Mouse (Mus musculus) hindbrain, embryonic 16.5 days (tissue): Measurements from ENCODE around the gene Eva1a. TPM values are rescaled to one million over a fixed set of nuclear protein-coding genes. Genes with fewer than 3 reads are reported as not detected.

Experiments used
- ATAC-seq: fragments of 200-750 bp; cut with Nextera tagmentation; 2 replicates; pipeline ENCODE4 v1.8.0; 2017; ENCODE audit warnings: moderate TSS enrichment, moderate library complexity
- H3K27ac ChIP-seq: fragments of 300-500 bp; sonication (generic); 2 replicates; pipeline ENCODE4 v1.5.1; 2014; ENCODE audit warnings: low read depth, mild to moderate bottlenecking, control low read depth, low read length, moderate library complexity
- H3K27me3 ChIP-seq: fragments of 300-500 bp; sonication (generic); replicated peaks from 2 replicates; pipeline ENCODE4 v1.6.1; 2014; ENCODE audit warnings: low read length; ENCODE audit not compliant: control insufficient read depth, insufficient read depth
- H3K36me3 ChIP-seq: fragments of 300-500 bp; sonication (generic); 2 replicates; pipeline ENCODE4 v1.6.1; 2014; ENCODE audit warnings: mild to moderate bottlenecking, low read length, moderate library complexity, mixed read lengths; ENCODE audit not compliant: control insufficient read depth, insufficient read depth
- H3K4me1 ChIP-seq: fragments of 300-500 bp; sonication (generic); 2 replicates; pipeline ENCODE4 v1.6.1; 2014; ENCODE audit warnings: low read depth, low read length; ENCODE audit not compliant: control insufficient read depth, insufficient read depth
- H3K4me2 ChIP-seq: fragments of 300-500 bp; sonication (generic); 2 replicates; pipeline ENCODE4 v1.6.1; 2014; ENCODE audit warnings: mild to moderate bottlenecking, low read length, control low read depth, moderate library complexity
- H3K4me3 ChIP-seq: fragments of 300-500 bp; sonication (generic); 2 replicates; pipeline ENCODE4 v1.5.1; 2014; ENCODE audit warnings: mild to moderate bottlenecking, low read length, control low read depth, moderate library complexity
- H3K9ac ChIP-seq: fragments of 300-500 bp; sonication (generic); 2 replicates; pipeline ENCODE4 v1.6.1; 2014; ENCODE audit warnings: low read depth, mild to moderate bottlenecking, control low read depth, low read length, moderate library complexity
- H3K9me3 ChIP-seq: fragments of 300-500 bp; sonication (generic); 2 replicates; pipeline ENCODE4 v1.6.1; 2014; ENCODE audit warnings: mild to moderate bottlenecking, low read length, moderate library complexity; ENCODE audit not compliant: control insufficient read depth
- WGBS: fragments of 180-500 bp; shearing (Covaris S2); extraction: QIAGEN DNeasy Blood & Tissue Kit; methylation state at CpG from one replicate; pipeline ENCODE4 v1.1.7; 2014; 5-methylcytosine and 5-hydroxymethylcytosine counted together
- polyA plus RNA-seq: library from polyadenylated mRNA; unstranded; fragments of >200 nt; fragmentation: Nextera tagmentation; extraction: Ambion mirVana; gene quantifications from 2 replicates; pipeline ENCODE4 v1.2.1, GENCODE M21; 2015

Eva1a gene
- polyA plus RNA-seq, 1 experiment from 2014 or later: 1.3 TPM

DNA sequence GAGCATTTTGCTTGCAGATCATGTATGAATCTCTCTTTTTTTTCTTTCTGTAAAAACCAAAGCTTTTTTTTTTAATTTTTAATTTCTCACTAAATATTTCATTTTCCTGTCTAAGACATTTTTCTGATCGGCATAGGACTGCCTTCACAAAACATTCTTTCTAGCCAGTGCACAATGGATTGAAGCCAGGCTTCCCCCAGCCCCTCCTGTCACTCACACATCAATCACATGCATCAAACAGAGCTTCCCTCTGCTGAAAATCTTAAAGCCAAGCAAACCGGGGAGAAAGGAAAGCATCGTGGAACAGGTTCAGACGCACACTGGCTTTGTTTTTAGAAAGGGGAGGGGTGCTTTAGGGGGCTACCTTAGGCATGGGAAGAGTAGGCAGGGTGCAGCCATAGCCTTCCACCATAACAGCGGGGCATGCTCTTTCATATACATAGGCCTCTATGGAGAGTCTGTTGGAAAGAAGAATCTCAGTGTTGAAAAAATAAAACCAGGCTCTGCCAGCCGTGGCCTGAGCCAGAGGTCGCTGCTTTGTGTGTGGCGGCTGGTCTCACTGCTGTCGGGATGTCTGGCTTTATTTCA is 88.9 kb downstream of the Eva1a start:
- H3K27ac ChIP-seq: no peak overlapping the region
- no peak overlapping the region for H3K4me2 ChIP-seq
- no peaks in the 10 kb centered on the region for H3K27me3 ChIP-seq
- no peaks in the 10 kb centered on the region for H3K4me1 ChIP-seq
- no peak overlapping the region for H3K9ac ChIP-seq
- H3K9me3 ChIP-seq: no peaks in the 10 kb centered on the region
- 54% methylated on average over 9 of the region's 9 CpGs for WGBS
- H3K36me3 ChIP-seq: no peaks in the 10 kb centered on the region
- H3K4me3 ChIP-seq: no peak overlapping the region
- ATAC-seq: no peak

DNA sequence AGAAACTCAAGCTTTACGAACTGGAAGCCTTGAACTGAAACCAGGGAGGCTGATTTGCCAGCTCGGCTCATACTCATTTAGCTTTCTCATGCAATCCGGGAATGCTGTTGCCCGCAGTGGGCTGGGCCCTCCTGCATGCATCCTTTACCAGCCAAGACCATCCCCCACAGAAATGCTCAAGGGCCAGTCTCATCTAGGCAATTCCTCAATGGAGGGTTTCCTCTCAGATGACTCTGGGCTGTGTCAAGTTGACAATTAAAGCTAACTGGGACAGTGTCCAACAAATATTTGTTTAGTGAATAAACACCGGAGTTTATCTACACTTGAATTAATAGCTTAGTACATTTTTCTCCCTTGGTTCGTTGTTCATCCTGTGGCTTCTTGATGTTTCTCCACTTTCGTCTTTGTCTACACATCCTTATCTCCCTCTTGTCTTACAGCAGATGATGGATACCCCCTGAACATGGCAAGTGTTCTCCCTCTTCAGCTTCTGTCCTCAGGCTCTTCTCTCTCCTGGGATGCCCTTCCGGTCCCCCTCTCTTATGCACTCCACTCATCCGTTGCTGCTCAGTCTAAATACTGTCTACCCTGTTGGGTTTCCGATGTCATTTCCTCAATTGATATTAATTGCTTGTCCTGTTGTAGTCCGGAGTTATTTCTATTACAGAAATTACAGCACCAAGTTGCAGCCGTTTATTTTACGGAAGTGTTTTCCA is 92.2 kb downstream of the Eva1a start:
- 61% methylated on average over 13 of the region's 13 CpGs for WGBS
- Histone ChIP-seq H3K4me1 (no peaks in the 10 kb centered on the region), H3K27me3 (no peaks in the 10 kb centered on the region), H3K4me3 (no peak overlapping the region), H3K9me3 (no peaks in the 10 kb centered on the region), H3K36me3 (no peaks in the 10 kb centered on the region), H3K4me2 (no peak overlapping the region), H3K27ac (no peak overlapping the region), H3K9ac (no peak overlapping the region)
- ATAC-seq: no peak

DNA sequence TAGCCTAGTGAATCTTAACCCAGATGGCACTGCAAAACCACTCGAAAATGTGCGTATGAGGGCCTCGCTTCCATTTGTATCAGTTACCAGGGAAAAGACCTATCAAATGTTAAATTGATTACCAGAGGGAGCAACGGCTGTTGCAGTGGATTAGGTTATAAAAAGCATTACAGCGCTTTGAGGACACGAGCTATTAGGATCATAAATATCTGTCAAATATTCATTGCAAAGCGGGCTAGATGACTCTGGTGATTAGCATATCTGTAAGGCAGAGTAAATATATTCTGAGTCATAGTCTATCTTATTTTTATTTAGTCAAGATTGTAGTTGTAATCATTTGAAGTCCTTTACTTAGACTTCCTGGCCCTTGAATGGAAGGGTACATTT is 92.7 kb downstream of the Eva1a start:
- Histone ChIP-seq H3K9me3 (no peaks in the 10 kb centered on the region), H3K4me1 (no peaks in the 10 kb centered on the region), H3K4me3 (no peak overlapping the region), H3K9ac (no peak overlapping the region), H3K4me2 (no peak overlapping the region), H3K27ac (no peak overlapping the region), H3K36me3 (no peaks in the 10 kb centered on the region), H3K27me3 (no peaks in the 10 kb centered on the region)
- peak; percentile 65; the same call in 1 of the 2 replicates for ATAC-seq
- 53% methylated on average over 7 of the region's 7 CpGs for WGBS

DNA sequence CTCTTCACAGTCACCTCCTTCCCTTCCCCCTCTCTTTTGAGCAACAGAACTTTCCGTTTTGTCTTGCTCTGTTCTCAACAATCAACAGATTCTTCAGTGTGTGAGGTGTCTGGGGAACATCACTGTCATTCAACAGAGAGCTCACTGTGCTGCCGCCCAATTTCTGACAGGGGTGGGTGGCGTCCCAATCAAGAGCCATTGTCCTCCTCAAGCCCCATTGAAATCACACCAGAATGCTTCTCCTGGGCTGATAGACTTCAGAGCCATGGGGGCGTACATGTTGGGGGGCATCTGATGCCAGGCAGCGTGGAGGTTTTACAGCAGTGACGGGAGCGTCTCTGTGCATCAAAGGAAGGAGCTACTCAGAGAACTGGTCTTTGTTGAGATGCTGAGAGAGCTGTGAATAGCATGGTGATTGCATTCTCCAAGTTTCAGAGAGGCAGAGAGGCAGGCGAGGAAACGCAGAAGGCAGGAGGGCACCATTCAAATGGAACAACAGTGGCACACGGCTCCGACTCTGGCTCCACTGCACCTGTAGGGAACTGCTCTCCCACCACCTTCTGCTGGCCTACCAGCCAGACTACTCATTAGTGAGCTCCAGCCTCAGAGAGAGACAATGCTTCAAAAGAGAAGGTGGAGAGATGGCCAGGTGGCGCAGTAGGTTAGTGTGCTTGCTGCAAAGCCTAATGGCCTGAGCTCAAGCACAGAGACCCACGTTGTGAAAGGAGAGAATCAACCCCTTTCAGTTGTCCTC is 95.3 kb downstream of the Eva1a start:
- ATAC-seq: no peak
- no peak overlapping the region for H3K9ac ChIP-seq
- WGBS: 50% methylated on average over 13 of the region's 13 CpGs

More for the DNA sequence above, 95.3 kb downstream of the Eva1a start:
- no peaks in the 10 kb centered on the region for H3K9me3 ChIP-seq
- H3K4me3 ChIP-seq: no peak overlapping the region
- no peak overlapping the region for H3K27ac ChIP-seq
- no peaks in the 10 kb centered on the region for H3K36me3 ChIP-seq
- no peak overlapping the region for H3K4me2 ChIP-seq
- no peaks in the 10 kb centered on the region for H3K27me3 ChIP-seq
- no peaks in the 10 kb centered on the region for H3K4me1 ChIP-seq

Other genes with a start within 250 kb of the Eva1a start
- gene Gcfc2, start 117.4 kb upstream of the Eva1a start, polyA plus RNA-seq: 6.5 and 6.7 TPM in 2 replicates
- gene Mrpl19, start 75.1 kb upstream of the Eva1a start, polyA plus RNA-seq: 45.4 and 48.1 TPM in 2 replicates